Mouse (Mus musculus) right cerebral cortex, postnatal 4 days (tissue): ENCODE results near the gene BC024978.

Experiments
- DNase-seq: peaks from one replicate; pipeline ENCODE4 v3.0.0-alpha.2; 2022

Gene BC024978

GRCm38 (mm10) chr7:27195681-27196611 lies at the start of gene BC024978, which contains the start of gene Snrpa:
Gene BC024978 (plus strand): TSS chr7:27195781.
Gene Snrpa (minus strand): TSS chr7:27196271.
- DNase-seq, result peak; percentile 91

- DNase-seq, result no peak
These were observed 42.3 kb upstream of the BC024978 start, which contains the start of gene Cyp2t4 for GRCm38 (mm10) chr7:27153205-27153764. Gene Cyp2t4 (plus strand): TSS chr7:27153714.

GRCm38 (mm10) chr7:27156005-27156404 lies 39.6 kb upstream of the BC024978 start:
- DNase-seq, result no peak

GRCm38 (mm10) chr7:27158171-27158570 lies 37.4 kb upstream of the BC024978 start:
- no peak for DNase-seq

GRCm38 (mm10) chr7:27159256-27159655 lies 36.3 kb upstream of the BC024978 start:
- no peak for DNase-seq

DNA sequence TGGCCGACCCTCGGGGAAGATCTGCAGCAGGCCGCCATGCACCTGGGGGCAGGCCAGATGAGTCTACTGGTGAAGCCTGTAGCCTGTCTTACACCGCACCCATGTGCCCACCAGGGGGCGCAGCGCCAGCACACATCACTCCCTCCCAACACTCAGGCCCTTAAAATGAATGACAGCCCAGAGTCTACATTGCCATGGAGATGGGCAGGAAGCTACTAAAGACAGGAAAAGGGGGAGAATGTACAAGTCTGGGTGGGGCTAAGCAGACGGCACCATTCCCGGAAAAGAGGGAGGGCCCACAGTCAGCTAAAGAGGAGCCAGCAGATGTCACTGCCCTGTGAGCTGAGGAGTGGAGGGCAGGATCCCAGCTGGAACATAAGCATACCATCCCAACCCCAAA lies 35.7 kb upstream of the BC024978 start:
- peak; percentile 88 for DNase-seq

GRCm38 (mm10) chr7:27160921-27161320 lies 34.7 kb upstream of the BC024978 start:
- DNase-seq, result no peak

DNA sequence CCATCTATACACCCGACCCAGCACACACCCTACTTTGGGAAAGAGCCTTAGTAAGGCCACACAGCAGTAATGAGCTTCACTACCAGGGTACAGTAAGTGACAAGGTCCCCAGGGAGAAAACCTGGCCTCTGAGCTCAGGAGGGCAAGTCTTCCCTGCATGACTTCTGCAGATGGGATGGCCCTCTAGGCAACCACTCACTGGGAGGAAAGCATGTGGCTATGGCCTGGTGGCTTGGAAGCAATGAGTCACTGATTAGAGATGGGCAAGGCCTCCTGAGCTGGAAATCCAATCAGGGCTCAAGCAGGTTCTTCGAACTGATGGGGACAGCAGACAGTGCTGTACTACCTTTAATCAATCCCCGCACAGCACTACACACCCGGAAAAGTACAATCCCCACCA lies 33.8 kb upstream of the BC024978 start:
- no peak for DNase-seq

GRCm38 (mm10) chr7:27162780-27163449 lies 32.7 kb upstream of the BC024978 start:
- no peak for DNase-seq

DNA sequence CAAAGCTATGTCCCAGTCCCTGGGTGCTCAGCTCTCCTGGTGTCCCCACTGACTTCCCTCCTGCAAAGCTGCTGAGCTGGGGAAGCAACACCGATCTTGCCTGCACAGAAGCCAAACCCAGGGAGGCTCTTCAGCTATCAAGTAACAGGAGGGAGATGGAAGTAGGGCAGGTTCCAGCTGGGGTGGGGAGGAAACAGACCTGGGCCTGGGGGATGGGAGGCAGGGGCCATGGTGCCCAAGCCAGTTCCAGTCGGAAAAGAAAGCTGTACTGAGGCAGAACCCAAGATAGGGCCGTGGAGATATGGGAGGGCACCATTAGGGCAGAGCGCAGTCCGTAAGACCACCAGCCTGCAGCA lies 32.2 kb upstream of the BC024978 start:
- no peak for DNase-seq

GRCm38 (mm10) chr7:27164112-27164947 lies 31.3 kb upstream of the BC024978 start:
- no peak for DNase-seq

DNA sequence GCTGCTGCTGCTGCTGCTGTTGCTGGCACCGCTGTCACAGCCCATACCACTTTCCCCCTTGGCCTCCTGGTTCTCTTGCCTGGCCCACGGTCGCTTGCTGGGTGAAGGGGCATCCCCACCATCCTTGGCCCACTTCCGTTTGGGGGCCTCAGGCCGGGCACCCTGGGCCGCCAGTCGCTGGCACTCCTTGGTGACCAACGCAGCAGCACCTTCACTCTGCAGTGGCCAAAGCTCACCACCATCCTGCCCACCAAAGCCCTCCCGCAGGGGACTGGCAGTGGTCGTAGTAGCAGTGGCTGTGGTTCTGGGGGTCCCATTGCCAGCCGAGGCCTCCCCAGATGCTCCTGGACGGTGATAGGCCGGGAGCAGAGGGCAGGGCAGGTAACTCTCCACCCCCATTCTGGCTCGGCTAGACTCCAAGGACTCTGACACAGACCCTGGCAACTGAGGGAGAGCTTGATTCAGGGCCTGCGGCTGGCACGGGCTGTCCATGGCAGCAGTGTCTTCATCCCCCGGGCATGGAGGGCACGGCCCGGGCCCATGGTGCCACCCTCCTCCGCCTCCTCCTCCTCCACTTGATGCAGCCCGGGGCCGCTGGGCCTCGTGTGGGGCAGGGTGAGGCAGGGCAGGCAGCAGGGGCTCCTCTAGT lies 30.4 kb upstream of the BC024978 start:
- DNase-seq, result no peak

GRCm38 (mm10) chr7:27165696-27166095 lies 29.9 kb upstream of the BC024978 start:
- no peak for DNase-seq

- DNase-seq, result peak; percentile 85
These were observed 29.4 kb upstream of the BC024978 start for GRCm38 (mm10) chr7:27166229-27166613.

DNA sequence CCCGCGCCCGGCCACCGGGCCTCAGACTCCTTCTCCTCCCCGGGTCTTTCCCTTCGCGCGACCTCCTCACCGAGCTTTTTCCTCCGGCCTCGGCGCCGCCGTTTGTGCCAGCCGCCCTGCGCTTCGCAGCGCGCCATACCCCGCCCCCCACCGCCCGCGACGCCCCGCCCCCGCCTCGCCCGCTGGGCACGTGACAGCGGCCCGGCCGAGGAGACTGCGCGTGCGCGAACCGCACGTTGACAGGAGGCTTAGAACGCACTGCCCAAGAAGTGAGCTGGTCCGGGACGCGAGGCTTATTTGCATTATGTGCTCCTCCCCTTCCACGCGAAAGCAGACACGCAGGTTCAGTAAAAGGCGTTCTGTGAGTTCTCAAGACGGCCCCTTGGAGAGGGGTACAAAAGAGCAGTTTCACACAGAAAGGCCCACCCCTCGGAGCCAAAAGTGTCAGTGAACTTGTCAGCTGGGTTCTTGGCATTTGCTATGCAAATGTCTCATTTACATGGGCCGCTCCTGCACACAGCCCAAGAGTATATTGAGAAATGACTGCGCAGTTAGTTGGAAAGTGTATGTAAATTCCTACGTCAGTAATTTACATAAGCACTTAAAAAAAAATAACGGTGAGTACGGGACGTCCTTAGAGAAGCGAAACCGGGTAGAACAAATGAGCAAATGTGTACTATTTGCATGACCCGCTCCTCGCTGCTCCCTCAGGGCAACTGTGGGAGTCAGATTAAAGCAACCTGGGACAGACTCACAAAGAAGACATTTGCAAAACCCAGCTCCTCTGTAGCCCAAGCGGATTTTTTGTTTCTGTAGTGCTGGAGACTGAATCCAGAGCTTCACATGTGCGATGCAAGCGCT lies 28.7 kb upstream of the BC024978 start, which contains the start of gene Egln2:
Gene Egln2 (minus strand): TSS at position 189 of the 861 bp plus-strand sequence.
- DNase-seq, result peak; percentile 99

GRCm38 (mm10) chr7:27167475-27168094 lies 28.0 kb upstream of the BC024978 start:
- DNase-seq, result no peak

DNA sequence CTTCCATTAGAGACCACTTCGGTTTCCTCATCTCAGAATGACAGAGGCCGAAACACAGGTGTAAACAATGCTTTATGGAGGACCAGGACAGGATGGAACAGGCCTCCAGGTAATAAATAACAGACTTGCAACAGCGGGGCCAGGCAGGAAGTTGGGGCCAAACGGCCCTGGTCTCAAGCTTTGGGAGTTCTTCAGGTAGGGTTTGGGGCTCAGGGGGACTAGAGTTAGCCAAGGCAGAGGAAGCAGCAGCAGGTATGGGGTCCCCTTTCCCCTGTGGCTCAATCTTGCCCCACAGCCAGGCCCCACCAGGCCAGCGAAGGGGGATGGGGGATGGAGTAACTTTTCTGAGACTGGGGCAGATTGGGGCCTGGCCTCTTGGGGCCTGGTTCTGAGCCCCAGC lies 27.2 kb upstream of the BC024978 start:
- DNase-seq, result no peak

DNA sequence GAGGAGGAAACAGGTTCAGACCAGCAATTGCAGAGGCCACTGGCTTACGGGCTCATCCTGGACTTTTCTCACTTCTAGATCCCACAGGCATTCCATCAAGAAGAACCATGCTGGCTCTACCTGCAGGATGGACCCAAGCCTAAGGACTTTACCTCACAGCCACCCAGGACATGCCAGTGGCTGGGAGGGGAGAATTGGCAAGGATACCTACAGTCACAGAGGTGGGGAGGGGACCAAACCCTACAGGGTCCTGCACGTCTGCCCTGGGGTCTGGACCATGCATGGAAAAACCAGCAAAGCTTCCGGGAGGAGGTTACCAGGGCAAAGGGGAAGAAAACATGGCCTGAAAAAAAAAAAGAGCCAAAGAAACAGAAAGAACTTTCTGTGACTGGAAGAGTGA lies 24.6 kb upstream of the BC024978 start:
- DNase-seq, result no peak

DNA sequence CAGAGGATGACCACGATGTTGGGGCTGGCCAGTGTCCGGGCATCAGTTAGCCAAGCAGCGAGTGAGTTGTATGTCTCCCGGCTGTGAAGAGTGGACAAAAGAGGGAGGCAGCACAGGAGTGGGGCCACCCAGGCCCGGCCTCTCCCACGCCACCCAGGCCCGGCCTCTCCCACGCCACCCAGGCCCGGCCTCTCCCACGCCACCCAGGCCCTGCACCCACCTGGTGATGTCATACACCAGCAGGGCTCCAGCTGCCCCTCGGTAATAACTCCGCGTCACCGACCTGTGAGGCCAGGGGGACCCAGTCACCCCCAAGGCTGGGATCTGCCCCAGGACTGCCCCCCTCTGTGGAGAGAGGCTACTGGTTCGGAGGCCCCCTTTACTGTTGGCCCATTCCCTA lies 21.1 kb upstream of the BC024978 start:
- no peak for DNase-seq

DNA sequence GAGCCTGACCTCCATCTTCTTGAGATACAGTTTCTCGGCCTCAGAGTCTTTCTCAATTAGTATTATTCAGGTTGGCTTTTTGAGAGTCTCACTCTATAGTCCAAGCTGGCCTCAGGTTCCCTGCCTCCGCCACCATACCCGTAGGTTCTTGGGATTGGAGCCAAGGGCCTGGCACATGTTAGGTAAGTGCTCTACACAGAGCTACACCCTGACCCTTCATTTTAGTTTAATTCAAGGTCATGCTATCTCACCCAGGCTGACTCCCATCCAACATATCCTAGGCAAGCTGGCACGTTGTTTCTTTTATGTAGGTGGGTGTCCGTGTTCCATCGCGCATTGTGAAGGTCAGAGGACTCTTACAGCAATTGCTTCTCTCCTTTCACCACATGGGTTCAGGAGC lies 20.7 kb upstream of the BC024978 start:
- DNase-seq, result no peak

- DNase-seq, result no peak
These were observed 17.6 kb upstream of the BC024978 start for GRCm38 (mm10) chr7:27177942-27178323.
